Mouse (Mus musculus): ENCODE results near the gene Ccdc189.
"Not testable (repeated sequence)": the region's sequence is repeated elsewhere in the genome, so short reads cannot be mapped to it uniquely, and the experiment has no call there.

The Ccdc189 gene
- long read RNA-seq, experiment 1, transcript Ccdc189-201 (9 exons, 2,536 nt) = major isoform, 5 of 9 reads
- long read RNA-seq, experiment 1, partial matches to known transcripts = 0 of 9 reads
- long read RNA-seq, experiment 1, other reads (novel, unspliced or antisense) = 3 of 9 reads
- long read RNA-seq, experiment 2, transcript Ccdc189-201 (9 exons, 2,536 nt) = major isoform, 5 of 7 reads
- long read RNA-seq, experiment 2, partial matches to known transcripts = 0 of 7 reads
- long read RNA-seq, experiment 2, other reads (novel, unspliced or antisense) = 2 of 7 reads

DNA sequence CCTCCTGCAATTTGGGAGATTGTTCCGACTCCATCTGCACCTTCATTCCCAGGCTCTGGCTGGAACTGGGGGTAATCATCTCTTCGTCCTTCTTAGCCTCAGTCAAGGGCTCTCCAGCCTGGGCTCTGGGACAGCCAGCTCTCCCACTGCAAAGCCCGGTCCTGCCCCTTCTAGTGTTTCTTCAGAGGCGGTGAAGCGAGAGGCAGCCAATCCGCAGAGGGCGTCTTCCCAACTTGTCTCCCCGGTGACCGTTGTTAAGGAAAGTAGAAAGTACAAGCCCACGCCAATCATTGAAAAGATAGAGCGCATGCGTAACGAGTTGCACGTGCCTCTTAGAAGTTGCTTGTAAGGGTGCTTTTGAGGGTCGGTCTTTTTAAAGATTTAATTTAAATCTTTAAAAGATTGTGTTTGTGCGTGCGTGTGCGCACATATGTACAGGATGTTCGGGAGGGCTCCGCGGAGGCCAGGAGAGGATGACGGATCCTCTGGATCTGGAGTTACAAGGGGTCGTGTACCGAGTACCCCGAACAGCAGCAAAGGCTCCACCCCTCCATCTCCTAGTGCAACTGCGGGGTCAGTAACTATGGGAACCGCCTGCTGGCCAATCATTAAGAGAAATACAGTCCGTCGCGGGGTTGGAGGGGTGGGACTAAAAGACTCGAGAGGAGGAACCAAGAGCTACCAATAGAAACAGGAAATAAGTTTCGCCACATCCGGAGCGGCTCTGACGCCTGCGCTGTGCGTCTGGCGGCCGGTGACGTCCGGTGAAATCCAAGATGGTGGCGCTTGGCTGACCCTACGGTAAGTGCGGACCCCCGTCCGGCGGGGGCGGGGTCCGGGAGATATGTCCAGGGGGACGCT is at the start of gene Ccdc189, which contains the start of gene Rnf40:
Gene Ccdc189 (minus strand): TSS at position 585 of the 861 bp plus-strand sequence.
Gene Rnf40 (plus strand): TSS at position 757 of the 861 bp plus-strand sequence.
- intact Hi-C loops (cut with DNase I) = no loop called here

DNA sequence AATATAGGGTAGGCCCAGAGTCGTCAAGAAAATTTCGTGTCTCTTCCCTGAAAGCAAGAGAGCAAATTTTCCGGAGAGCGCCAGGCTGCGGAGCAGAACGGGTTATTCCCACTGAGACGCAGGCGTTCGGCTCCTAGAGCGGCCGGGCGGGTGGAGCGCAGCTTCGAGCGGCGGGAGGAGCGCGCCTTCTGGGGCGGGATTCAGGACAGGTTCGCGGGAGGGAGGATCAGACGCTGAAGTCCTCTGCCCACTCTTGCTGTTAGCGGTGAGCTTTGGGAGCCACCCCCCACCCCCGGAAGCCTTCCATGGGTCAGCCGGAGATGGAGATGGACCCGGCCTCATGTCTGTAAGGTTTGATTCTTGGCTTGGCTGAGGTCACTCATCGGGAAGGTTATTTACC is 48.6 kb upstream of the Ccdc189 start:
- intact Hi-C loops (cut with DNase I) = no loop called here

GRCm38 (mm10) chr7:127631416-127631815 is 43.0 kb upstream of the Ccdc189 start:
- intact Hi-C loops (cut with DNase I) = no loop called here

GRCm38 (mm10) chr7:127628646-127629045 is 40.3 kb upstream of the Ccdc189 start:
- intact Hi-C loops (cut with DNase I) = no loop called here

DNA sequence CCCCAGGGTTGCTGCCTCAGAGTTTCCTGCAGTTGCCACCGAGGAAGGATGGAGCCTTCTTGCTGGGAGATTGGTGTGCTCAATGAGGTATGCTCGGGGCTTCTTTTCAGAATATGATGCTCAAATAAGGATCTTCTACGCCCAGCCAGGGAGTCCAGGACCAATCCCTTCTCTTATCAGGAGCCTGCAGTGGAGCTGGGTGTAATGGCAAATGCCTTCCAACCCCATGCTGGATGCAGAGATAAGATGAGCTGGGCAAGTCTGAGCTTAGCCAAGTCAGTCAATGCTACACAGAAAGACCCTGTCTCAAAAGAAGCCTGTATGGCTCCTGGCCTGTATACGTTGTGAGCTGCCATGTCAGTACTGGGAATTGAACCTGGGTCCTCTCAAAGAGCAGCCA is 38.1 kb upstream of the Ccdc189 start:
- intact Hi-C loops (cut with DNase I) = no loop called here

- intact Hi-C loops (cut with DNase I) = no loop called here
Measured at GRCm38 (mm10) chr7:127626039-127626438, 37.6 kb upstream of the Ccdc189 start.

GRCm38 (mm10) chr7:127618402-127618801 is 30.0 kb upstream of the Ccdc189 start:
- intact Hi-C loops (cut with DNase I) = not testable (repeated sequence)

DNA sequence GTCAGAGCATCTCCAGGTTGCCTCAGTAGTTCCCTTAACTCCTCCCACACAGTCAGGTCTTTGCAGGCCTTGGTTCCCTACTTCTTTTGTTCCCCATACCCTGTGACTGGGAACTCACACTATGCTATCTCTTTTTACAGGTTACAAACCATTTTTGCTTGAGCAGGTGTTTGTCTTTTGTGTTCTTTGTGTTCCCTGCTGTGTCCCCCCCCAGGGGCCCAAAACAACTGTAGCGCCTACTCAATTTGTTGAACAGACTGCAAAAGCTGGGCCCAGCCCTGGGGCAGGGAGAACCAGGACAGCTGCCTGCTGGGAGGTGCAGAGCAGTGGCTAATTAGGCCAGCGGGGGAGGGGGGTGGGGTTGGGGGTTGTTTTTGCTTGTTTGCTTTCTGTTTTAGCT is 29.6 kb upstream of the Ccdc189 start:
- intact Hi-C loops (cut with DNase I) = no loop called here

GRCm38 (mm10) chr7:127616881-127617280 is 28.5 kb upstream of the Ccdc189 start:
- intact Hi-C loops (cut with DNase I) = no loop called here

GRCm38 (mm10) chr7:127616336-127616735 is 27.9 kb upstream of the Ccdc189 start:
- intact Hi-C loops (cut with DNase I) = no loop called here

- intact Hi-C loops (cut with DNase I) = no loop called here
Measured at GRCm38 (mm10) chr7:127614891-127615843, 26.8 kb upstream of the Ccdc189 start, which contains the start of gene Zfp629. Zfp629 (minus strand) TSS chr7:127615797.

DNA sequence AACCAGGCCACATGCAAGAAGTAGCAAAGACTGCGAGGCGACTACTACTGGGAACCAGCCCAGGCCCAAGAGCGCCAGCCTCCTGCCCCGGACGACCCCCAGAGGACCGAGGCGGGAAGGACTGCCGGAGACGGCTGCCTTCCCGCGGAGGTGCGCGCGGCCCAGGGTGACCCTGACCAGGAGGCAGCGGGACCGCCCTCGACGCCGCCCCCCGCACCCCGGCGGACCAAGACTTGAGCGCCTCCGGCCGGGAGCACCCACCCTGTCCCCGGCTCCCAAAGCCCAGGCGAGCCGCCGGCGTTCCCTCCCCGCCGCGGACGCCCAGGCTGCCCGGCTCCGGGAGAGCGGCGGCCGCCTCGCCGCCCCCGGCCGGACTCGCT is 26.1 kb upstream of the Ccdc189 start:
- intact Hi-C loops (cut with DNase I) = no loop called here

DNA sequence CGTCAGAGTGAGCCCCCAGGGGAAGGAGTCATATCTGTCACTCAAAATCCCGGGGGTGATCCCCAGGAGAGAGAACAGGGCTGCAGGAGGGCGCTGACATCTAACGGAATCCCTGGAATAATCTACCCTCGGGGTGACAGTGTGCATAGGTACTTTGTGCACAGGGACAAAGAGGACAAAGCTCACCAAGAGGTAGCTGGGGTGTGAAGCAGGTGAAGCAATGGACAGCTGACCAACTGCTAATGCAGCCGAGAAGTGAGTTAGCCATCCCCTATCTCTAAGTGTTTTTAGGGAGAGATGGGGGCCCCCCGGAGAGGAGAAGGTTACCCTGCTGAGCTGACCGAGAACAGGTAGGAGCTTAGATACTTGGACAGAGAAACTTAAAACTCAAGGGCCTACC is 25.7 kb upstream of the Ccdc189 start:
- intact Hi-C loops (cut with DNase I) = no loop called here

DNA sequence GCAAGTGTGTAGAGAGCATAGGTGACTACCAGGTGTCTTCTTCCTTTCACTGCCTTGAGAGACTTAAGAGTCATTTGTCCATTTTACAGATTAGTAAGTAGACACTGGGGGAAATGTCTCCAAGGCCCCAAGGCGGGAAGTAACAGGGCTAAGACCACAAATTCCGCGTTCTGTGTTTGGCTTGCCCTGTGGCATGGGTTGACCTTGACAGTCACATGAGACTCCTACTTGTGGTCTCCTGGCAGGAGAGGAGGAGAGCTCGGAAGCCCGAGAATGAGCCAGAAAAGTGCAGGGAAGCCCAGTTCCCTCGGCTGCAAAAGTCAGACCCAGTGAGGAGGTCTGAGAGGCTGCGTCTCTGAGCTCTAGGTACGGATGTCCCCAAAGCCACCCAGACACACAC is 25.1 kb upstream of the Ccdc189 start:
- intact Hi-C loops (cut with DNase I) = no loop called here

DNA sequence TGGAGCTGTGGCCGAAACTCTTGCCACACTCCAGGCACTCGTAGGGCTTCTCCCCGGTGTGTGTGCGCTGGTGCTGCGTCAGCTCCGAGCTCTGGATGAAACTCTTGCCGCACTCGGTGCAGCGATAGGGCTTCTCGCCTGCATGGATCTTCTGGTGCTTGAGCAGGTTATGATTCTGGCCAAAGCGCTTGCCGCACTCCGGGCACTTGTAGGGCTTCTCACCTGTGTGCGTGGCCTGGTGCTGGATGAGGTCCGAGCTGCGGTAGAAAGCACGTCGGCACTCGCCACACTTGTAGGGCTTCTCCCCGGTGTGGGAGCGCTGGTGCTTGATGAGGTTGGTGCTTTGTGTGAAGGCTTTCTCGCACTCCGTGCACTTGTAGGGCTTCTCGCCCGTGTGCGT is 23.2 kb upstream of the Ccdc189 start:
- intact Hi-C loops (cut with DNase I) = no loop called here

DNA sequence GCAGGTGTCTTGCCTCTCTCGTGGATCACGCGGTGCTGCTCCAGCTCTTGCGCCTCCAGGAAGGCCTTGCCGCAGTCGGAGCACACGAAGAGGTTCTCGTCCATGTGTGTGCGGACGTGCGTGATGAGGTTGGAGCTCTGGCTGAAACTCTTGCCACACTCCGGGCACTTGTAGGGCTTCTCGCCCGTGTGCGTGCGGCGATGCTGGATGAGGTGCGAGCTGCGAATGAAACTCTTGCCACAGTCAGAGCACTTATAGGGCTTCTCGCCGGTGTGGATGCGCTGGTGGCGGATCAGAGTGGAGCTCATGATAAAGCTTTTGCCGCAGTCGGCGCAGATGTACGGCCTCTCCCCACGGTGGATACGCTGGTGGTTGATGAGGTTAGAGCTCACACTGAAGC is 22.6 kb upstream of the Ccdc189 start:
- intact Hi-C loops (cut with DNase I) = no loop called here

DNA sequence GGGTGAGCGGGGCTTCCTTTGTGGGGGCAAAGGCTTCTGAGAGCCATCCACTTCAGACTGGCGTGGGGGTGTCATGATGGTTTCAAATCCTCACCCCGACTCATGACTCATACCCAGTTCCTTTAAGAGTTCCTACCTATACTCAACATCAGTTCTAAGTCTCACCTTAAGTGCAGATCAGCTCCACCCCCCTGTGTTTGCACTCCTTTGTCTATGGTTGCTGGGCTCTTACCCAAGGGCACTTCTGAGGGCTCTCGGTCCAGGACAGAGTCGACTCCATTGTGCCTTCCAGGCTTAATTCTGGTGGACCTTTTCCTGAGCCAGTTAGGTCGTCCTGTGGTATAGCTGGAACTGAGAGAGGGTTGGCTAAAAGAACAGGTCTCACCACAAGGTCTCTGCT is 18.8 kb upstream of the Ccdc189 start:
- intact Hi-C loops (cut with DNase I) = no loop called here

DNA sequence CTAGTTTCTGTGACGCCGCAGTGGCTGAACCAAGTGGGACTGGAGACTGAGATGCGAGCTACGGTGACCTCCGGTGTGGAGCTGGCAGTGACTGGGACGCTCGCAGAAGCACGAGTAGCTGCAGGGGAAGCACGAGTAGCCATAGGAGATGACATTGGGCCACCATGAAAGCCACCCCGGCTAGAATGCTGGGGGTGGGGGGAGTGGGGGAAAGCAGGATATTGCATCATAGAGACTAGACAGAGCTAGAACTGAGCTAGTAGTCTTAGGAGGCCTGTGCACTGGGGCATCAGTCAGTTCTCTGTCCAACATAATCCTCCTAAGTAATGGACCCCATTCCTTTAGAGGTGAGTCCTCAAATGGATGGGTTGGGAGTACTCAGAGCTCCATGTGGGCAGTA is 15.9 kb upstream of the Ccdc189 start:
- intact Hi-C loops (cut with DNase I) = no loop called here

DNA sequence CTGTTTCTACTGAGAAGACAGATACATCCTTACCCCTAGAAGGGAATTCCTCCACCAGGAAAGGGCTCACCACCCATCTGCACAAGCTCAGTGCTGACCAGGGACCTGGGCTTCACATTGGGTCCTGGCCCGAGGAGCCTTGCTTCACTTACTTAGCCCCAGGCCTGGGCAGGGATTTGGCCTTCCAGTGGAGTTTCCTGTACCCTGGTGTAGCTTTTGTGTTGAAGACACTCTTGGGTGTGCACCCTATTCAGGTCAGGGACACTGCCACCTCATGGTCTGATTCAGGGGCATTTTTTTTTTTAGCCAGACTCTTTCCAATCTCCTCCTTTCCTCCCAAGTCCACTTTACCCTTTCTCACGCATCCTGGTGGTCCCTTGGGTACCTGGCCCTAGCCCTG is 14.5 kb upstream of the Ccdc189 start:
- intact Hi-C loops (cut with DNase I) = no loop called here

DNA sequence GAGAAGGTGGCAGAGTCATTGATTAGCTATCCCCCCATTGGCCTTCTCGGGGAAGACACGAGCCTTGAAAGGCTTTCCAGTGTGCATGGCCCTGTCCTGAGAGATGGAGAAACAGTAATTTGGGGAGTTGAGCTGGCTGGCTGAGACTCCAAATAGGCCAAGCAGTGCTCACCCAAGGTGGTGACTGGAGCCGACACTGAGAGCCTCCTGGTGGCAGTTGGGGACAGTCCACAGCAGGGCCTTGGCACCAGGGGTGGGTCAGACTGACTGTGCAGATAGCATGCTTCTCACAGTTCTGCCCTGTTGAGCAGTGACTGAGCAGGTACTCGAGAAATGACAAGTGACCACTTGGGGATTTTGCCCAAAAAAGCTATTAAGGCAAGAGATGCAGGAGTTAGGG is 13.3 kb upstream of the Ccdc189 start:
- intact Hi-C loops (cut with DNase I) = no loop called here

DNA sequence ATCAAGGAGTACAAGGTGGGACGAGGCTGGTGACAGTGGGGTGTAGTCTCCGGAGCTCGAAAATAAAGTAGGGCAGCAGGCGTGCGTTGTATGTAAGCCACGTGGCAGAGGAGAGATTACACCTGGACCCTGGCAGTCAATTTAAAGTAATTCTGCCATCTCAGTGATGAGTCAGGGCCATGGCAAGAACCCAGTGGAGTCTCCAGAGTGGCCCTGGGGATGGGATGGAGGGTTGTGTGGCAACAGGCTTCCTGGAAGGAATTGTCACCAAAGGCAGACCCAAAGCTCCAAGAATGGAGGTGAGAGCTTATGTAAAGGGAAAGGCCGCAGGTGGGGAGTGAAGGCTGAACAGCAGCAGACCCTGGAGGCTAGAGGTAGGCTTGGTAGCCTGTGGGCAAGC is 12.2 kb upstream of the Ccdc189 start:
- intact Hi-C loops (cut with DNase I) = no loop called here
